ENCODE assay signal across 8 mouse cellular contexts in genomic region chr9:105527219-105527618, GRCm38 (mm10). TPM values are rescaled to one million over a fixed set of nuclear protein-coding genes. Genes with fewer than 3 reads are reported as not detected.
DNase-seq lines count a peak whose midpoint lies in the region; ATAC-seq and TF ChIP-seq lines count a peak whose summit lies in the region.

TSS of gene Atp2c1 (minus strand) at chr9:105527319.

- no peak within 1 kb of the TSS for H3K9ac ChIP-seq in forebrain, postnatal 0 days
- H3K9ac ChIP-seq in hindbrain, embryonic 12.5 days: no peak within 1 kb of the TSS
- H3K9ac ChIP-seq in liver, embryonic 13.5 days: no peak within 1 kb of the TSS

- 89% methylated on average over 12 of the region's 12 CpGs for WGBS in forebrain, postnatal 0 days
- 89% methylated on average over 12 of the region's 12 CpGs for WGBS in hindbrain, embryonic 12.5 days
- WGBS in liver, embryonic 13.5 days (ENCODE audit: insufficient replicate concordance): 68% methylated on average over 12 of the region's 12 CpGs

- no peak within 1 kb of the TSS for H3K4me2 ChIP-seq in forebrain, postnatal 0 days (ENCODE audit: low read depth)
- no peak within 1 kb of the TSS for H3K4me2 ChIP-seq in hindbrain, embryonic 12.5 days (replicated peaks)
- no peak within 1 kb of the TSS for H3K4me2 ChIP-seq in liver, embryonic 13.5 days

- no peaks in the 10 kb centered on the region; the same call in 1 of the 2 replicates for H3K4me1 ChIP-seq in forebrain, postnatal 0 days (ENCODE audit: insufficient read depth)
- peaks cover 23% of the 10 kb centered on the region for H3K4me1 ChIP-seq in hindbrain, embryonic 12.5 days
- H3K4me1 ChIP-seq in liver, embryonic 13.5 days (replicated peaks): peaks cover 23% of the 10 kb centered on the region

- H3K4me3 ChIP-seq in forebrain, postnatal 0 days (ENCODE audit: low read depth, low read length): no peak within 1 kb of the TSS
- H3K4me3 ChIP-seq in hindbrain, embryonic 12.5 days: no peak within 1 kb of the TSS
- no peak within 1 kb of the TSS for H3K4me3 ChIP-seq in liver, embryonic 13.5 days (replicated peaks)

- H3K36me3 ChIP-seq in forebrain, postnatal 0 days (ENCODE audit: insufficient read depth): no peaks in the 10 kb centered on the region
- H3K36me3 ChIP-seq in hindbrain, embryonic 12.5 days: no peaks in the 10 kb centered on the region
- H3K36me3 ChIP-seq in liver, embryonic 13.5 days: no peaks in the 10 kb centered on the region

- ATAC-seq in activated CD4-positive, CD25-positive, alpha-beta regulatory T cell, adult 4 months: no peak
- ATAC-seq in forebrain, postnatal 0 days: no peak
- ATAC-seq in hindbrain, embryonic 12.5 days (ENCODE audit: low FRiP score): no peak
- ATAC-seq in liver, embryonic 13.5 days (ENCODE audit: low read depth): no peak

- H3K27ac ChIP-seq in forebrain, postnatal 0 days (ENCODE audit: low read depth, low read length): no peak within 1 kb of the TSS
- peak within 1 kb of the TSS; percentile 55 for H3K27ac ChIP-seq in hindbrain, embryonic 12.5 days
- H3K27ac ChIP-seq in liver, embryonic 13.5 days: no peak within 1 kb of the TSS

- DNase-seq in adrenal gland, adult 18-20 months (ENCODE audit: low spot score in 2 of 2): no peak
- DNase-seq in adrenal gland, adult (ENCODE audit: inconsistent age in 2 of 2, low spot score in 1 of 2): no peak
- DNase-seq in forebrain, postnatal 0 days: no peak
- DNase-seq in liver, embryonic 13.5 days: no peak
- DNase-seq in natural killer cell, adult 2 months (ENCODE audit: low spot score in 2 of 2): no peak
- DNase-seq in urinary bladder, postnatal 4 days (ENCODE audit: low spot score in 2 of 2): no peak

- no peaks in the 10 kb centered on the region for H3K9me3 ChIP-seq in forebrain, postnatal 0 days (ENCODE audit: low read length)
- no peaks in the 10 kb centered on the region for H3K9me3 ChIP-seq in hindbrain, embryonic 12.5 days (replicated peaks)
- H3K9me3 ChIP-seq in liver, embryonic 13.5 days (replicated peaks): no peaks in the 10 kb centered on the region

- no peaks in the 10 kb centered on the region for H3K27me3 ChIP-seq in forebrain, postnatal 0 days (ENCODE audit: insufficient read depth, low read length)
- no peaks in the 10 kb centered on the region for H3K27me3 ChIP-seq in hindbrain, embryonic 12.5 days
- H3K27me3 ChIP-seq in liver, embryonic 13.5 days: no peaks in the 10 kb centered on the region

- no peak for TF ChIP-seq CTCF in forebrain, postnatal 0 days (IDR thresholded peaks at IDR 0.05; ENCODE audit: low read depth)

RNA-seq across cellular contexts. Expression of gene Atp2c1, which starts in this region (rescaled TPM):
- 10 to 100 TPM; 88.5 to 89.7 TPM for total RNA-seq in adrenal gland, adult 18-20 months (2021)
- polyA plus RNA-seq in activated CD4-positive, CD25-positive, alpha-beta regulatory T cell, adult 4 months (2017; shearing (Covaris generic)): 10 to 100 TPM; 19.7 to 19.9 TPM
- 207 and 248 TPM in 2 replicates for total RNA-seq in forebrain, postnatal 0 days (2014; rRNA removed)
- 53.8 and 80.6 TPM in 2 replicates for polyA plus RNA-seq in forebrain, postnatal 0 days (2015; fragmentation: Nextera tagmentation; extraction: Ambion mirVana)
- 94.4 and 99.3 TPM in 2 replicates for polyA plus RNA-seq in hindbrain, embryonic 12.5 days (2016; fragmentation: Nextera tagmentation; extraction: Ambion mirVana)
- 23.2 and 25.1 TPM in 2 replicates for polyA plus RNA-seq in liver, embryonic 13.5 days (2015; fragmentation: Nextera tagmentation; extraction: Ambion mirVana)
